Mouse (Mus musculus): ENCODE measurements around the gene Cfap73.

DNA sequence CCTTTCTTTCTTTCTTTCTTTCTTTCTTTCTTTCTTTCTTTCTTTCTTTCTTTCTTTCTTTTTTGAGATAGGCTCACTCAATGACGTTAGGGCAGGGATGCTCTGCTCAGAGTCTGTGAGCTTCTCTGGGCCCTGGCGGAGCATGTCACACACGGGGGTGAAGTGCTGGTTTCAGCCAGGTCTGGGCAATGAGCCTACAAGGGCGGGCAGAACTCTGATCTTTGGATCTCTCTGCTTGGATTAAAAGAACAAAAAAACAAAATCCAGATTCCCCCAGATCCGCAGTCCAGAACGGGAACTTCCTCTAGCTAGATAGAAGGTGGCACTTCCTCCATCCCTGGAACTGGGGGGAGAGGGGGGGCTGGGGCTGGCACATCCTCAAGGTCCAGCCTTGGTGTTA is 11.8 kb upstream of the Cfap73 start:
- TF ChIP-seq CTCF (IDR thresholded peaks at IDR 0.05; ENCODE audit: low read depth, low read length) = no peak
- no peak for TF ChIP-seq POLR2A (IDR thresholded peaks at IDR 0.05; ENCODE audit: extremely low read depth, insufficient read depth, low read length)
